Mouse (Mus musculus): ENCODE data around the gene Shisa7. TPM values are rescaled to one million over a fixed set of nuclear protein-coding genes. Genes with fewer than 3 reads are reported as not detected.
"Not testable (repeated sequence)": the region's sequence is repeated elsewhere in the genome, so short reads cannot be mapped to it uniquely, and the experiment has no call there.

Shisa7 gene
- polyA plus RNA-seq, 1 experiment from 2014 or later: 0.99 TPM

DNA sequence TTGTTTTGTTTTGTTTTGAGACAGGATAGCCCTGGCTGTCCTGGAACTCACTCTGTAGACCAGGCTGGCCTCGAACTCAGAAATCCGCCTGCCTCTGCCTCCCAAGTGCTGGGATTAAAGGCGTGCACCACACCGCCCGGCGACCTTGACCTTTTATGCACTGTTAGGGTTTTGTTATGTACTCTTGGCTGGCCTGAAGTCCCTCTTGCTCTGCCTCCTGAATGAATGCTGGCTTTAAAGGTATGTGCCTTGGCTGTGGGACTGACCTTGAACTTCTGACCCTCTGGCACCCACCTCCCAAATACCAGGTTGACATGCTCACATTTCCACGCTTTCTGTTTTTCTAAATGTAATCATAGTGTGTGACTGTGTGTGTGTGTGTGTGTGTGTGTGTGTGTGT is 23.6 kb downstream of the Shisa7 start:
- not testable (repeated sequence) for ATAC-seq (ENCODE audit: insufficient number of reproducible peaks, low FRiP score, low TSS enrichment, low read depth); H3K36me3 ChIP-seq; H3K4me2 ChIP-seq (replicated peaks); H3K9me3 ChIP-seq (replicated peaks); H3K4me1 ChIP-seq; H3K27me3 ChIP-seq; H3K27ac ChIP-seq (replicated peaks); H3K4me3 ChIP-seq (replicated peaks); H3K9ac ChIP-seq
- WGBS: 87% methylated on average over 7 of the region's 7 CpGs

DNA sequence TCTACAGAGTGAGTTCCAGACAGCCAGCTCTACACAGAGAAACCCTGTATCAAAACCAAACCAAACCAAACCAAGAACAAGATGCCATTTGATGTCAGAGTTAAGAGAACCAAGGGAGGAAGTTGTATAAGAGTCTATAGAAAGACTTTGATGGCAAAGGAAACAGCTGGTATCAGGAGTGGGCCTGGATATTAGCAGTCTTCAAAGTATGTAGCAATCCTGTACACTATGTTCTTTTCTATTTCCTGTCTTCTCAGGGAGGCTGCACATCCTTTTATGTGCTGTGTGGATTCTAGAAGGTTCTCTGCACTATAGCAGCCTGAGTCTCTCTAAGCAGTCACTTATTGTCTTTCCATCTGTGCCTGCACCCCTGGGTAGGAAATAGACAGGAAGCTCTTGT is 27.9 kb downstream of the Shisa7 start:
- ATAC-seq (ENCODE audit: insufficient number of reproducible peaks, low FRiP score, low TSS enrichment, low read depth): no peak
- no peak overlapping the region for H3K4me3 ChIP-seq (replicated peaks)
- H3K9ac ChIP-seq: no peak overlapping the region
- peaks cover 6% of the 10 kb centered on the region; the same call in 1 of the 2 replicates for H3K4me1 ChIP-seq
- H3K9me3 ChIP-seq (replicated peaks): no peaks in the 10 kb centered on the region
- no peaks in the 10 kb centered on the region for H3K27me3 ChIP-seq
- no peaks in the 10 kb centered on the region for H3K36me3 ChIP-seq
- H3K4me2 ChIP-seq (replicated peaks): no peak overlapping the region
- H3K27ac ChIP-seq (replicated peaks): no peak overlapping the region

DNA sequence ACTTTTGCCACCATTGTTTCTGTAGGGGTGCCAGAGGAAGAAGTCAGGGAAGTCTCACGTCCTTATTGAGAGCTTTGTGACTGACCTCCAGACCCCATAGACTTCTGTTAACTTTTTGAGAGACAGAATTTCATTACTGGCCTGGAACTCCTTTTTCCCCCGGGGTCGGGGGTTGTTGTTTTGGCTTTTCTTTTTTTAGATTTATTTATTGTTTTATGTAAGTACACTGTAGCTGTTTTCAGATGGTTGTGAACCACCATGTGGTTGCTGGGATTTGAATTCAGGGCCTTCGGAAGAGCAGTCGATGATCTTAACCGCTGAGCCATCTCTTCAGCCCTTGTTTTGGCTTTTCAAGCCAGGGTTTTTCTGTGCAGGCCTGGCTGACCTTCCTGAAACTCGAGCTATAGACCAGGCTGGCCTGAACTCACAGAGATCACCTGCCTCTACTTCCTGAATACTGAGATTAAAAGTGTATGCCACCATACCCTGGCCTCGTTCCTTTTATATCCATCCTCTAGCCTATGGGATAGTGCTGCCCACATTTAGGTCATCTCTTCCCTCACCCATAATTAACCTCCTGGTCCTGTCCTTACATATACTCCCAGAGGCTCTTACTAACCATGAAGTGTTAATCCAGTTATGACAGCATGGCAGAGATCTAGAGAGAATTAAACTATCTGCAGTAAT is 31.2 kb downstream of the Shisa7 start:
- peaks cover 28% of the 10 kb centered on the region; the same call in 1 of the 2 replicates for H3K36me3 ChIP-seq
- no peaks in the 10 kb centered on the region for H3K9me3 ChIP-seq (replicated peaks)
- 20% methylated on average over 8 of the region's 8 CpGs for WGBS
- ATAC-seq (ENCODE audit: insufficient number of reproducible peaks, low FRiP score, low TSS enrichment, low read depth): no peak
- peak overlapping the region; percentile 98 for H3K4me3 ChIP-seq (replicated peaks)
- H3K9ac ChIP-seq: peak overlapping the region; percentile 39
- H3K4me2 ChIP-seq (replicated peaks): peak overlapping the region; percentile 72
- H3K4me1 ChIP-seq: peaks cover 30% of the 10 kb centered on the region
- peak overlapping the region; percentile 97 for H3K27ac ChIP-seq (replicated peaks)
- H3K27me3 ChIP-seq: no peaks in the 10 kb centered on the region

DNA sequence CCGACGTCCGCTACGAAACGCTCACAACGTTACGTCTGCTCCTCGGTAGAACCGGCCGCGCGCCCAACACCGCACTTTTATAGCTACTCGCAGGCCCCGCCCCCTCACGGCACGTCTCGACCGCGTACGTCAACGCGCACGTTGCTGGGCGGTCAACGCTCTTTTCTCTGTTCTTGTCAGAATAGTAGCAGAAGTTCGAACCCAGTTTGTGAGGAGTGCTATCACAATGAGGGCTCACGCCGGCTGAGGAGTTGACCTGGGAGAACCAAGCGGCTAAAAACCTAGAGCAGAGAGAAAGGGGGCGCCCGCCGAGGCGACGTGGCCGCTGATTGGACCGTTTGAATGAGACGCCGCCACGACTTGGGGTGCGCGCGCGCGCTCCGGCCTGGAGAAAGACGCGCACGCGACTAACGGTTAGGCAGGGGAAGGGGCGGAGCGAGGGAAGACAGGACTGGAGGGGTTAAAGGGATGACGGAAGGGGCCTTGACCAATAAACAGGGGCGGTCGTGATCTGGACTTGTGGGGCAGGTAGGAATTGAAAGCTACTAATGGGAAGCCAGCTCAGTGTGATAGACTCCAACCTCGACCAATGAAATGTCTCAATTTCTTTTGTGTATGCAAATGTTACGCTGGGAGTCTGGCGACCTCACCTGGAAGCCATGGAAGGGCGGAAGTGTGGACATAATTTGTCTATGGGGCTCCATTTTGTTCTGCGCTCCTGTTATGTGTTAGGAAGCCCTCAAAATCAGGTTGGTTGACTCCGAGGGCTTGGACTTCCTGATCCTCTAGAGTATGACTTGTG is 32.0 kb downstream of the Shisa7 start, which contains the start of gene Ube2s:
Ube2s (minus strand) TSS at position 288 of the 802 bp plus-strand sequence.
- Histone ChIP-seq H3K4me3 (replicated peaks) (peak within 1 kb of the TSS; percentile 98), H3K27me3 (no peaks in the 10 kb centered on the region), H3K9me3 (replicated peaks) (no peaks in the 10 kb centered on the region), H3K36me3 (peaks cover 31% of the 10 kb centered on the region), H3K9ac (peak within 1 kb of the TSS; percentile 95), H3K4me2 (replicated peaks) (peak within 1 kb of the TSS; percentile 72), H3K4me1 (peaks cover 30% of the 10 kb centered on the region), H3K27ac (replicated peaks) (peak within 1 kb of the TSS; percentile 97)
- ATAC-seq (ENCODE audit: insufficient number of reproducible peaks, low FRiP score, low TSS enrichment, low read depth): peak; percentile 98
- under 1% methylated on average over 62 of the region's 62 CpGs for WGBS

DNA sequence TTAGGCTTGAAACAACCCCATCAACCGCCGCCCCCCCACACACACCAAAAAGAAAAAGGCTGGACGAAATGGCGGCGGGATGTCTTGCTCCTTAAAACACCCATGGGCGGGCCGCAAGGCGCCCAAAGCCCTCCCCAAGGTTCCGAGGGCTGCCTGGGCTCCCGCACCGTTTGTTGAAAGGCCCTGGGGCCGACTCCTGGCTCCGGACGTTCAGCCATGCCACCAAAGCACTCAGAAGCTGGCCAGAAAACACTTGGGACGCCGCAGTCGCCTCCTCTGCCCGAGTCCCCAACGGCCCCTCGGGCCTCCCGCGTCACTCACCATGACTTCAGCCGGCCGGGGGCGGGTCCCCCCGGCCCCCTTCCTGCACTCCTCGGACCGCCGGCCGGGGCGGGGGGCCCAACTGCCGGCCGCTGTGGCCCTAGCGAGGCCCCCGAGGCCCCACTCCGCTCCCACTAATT is 32.6 kb downstream of the Shisa7 start:
- Histone ChIP-seq H3K4me3 (replicated peaks) (peak overlapping the region; percentile 98), H3K27ac (replicated peaks) (peak overlapping the region; percentile 97), H3K36me3 (peaks cover 37% of the 10 kb centered on the region), H3K27me3 (no peaks in the 10 kb centered on the region), H3K4me2 (replicated peaks) (peak overlapping the region; percentile 72), H3K9ac (peak overlapping the region; percentile 95), H3K4me1 (peaks cover 30% of the 10 kb centered on the region), H3K9me3 (replicated peaks) (no peaks in the 10 kb centered on the region)
- no peak; the same call in 1 of the 2 replicates for ATAC-seq (ENCODE audit: insufficient number of reproducible peaks, low FRiP score, low TSS enrichment, low read depth)
- WGBS: 2% methylated on average over 33 of the region's 36 CpGs

DNA sequence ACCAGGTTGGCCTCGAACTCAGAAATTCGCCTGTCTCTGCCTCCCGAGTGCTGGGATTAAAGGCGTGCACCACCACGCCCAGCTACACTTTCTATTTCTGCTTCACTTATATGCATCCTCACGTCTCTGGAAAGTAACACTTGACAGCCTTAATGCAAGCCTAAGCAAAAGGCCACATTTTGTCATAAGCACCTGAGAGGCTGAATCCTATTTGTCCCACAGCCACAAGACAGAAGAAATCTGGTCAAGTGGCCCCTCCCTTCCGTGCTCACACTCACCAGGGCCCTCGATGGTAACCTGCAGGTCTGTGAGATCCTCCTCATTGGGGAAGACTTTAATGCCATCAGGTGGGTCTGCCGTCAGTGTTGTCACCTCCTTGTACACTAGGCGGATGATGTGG is 33.4 kb downstream of the Shisa7 start:
- not testable (repeated sequence) for H3K9me3 ChIP-seq (replicated peaks); H3K27ac ChIP-seq (replicated peaks); H3K27me3 ChIP-seq; ATAC-seq (ENCODE audit: insufficient number of reproducible peaks, low FRiP score, low TSS enrichment, low read depth)
- H3K4me3 ChIP-seq (replicated peaks): peak overlapping the region; percentile 98
- H3K36me3 ChIP-seq: peaks cover 45% of the 10 kb centered on the region
- 30% methylated on average over 10 of the region's 10 CpGs for WGBS
- peak overlapping the region; percentile 72 for H3K4me2 ChIP-seq (replicated peaks)
- peak overlapping the region; percentile 95 for H3K9ac ChIP-seq
- H3K4me1 ChIP-seq: peaks cover 30% of the 10 kb centered on the region

DNA sequence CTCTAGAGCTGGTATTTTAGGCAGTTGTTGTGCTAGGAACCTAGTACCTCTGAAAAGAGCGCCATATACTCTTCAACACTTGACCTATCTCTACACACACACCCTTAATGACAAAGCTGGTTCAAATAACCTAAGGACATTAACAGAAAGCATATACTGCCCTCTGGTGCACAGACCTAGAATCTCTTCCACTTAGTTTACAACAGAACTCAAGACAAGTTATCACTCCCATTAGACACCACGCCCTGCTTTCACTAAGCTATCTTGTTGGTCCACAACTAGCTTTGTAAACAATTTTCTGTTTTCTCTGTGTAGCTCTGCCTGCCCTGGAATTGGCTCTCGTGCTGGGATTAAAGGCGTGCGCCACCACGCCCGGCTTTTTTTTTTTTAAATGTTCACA is 37.8 kb downstream of the Shisa7 start:
- Histone ChIP-seq H3K27ac (replicated peaks) (no peak overlapping the region), H3K9ac (no peak overlapping the region), H3K9me3 (replicated peaks) (no peaks in the 10 kb centered on the region), H3K36me3 (peaks cover 64% of the 10 kb centered on the region), H3K4me2 (replicated peaks) (no peak overlapping the region), H3K4me3 (replicated peaks) (no peak overlapping the region), H3K4me1 (peaks cover 24% of the 10 kb centered on the region), H3K27me3 (no peaks in the 10 kb centered on the region)
- WGBS: 89% methylated on average over 7 of the region's 7 CpGs
- ATAC-seq (ENCODE audit: insufficient number of reproducible peaks, low FRiP score, low TSS enrichment, low read depth): no peak

DNA sequence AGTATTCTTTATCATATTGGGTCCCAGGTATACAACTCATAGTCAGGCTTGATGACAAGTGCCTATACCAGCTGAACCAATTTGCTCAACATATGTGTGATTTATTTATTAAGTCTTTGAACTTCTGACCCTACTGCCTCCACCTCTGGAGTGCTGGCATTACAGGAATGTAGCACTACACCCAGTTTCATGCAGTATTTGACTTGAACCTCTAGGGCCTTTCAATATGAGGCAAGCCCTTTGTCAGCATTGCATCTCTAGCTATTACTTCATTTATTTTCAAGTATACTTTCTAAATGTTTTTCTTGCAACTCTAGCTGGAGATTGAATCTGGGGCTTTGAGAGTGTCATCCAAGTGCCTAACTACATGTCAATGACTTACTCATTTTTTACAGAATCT is 42.2 kb downstream of the Shisa7 start:
- no peak overlapping the region for H3K9ac ChIP-seq
- no peaks in the 10 kb centered on the region for H3K4me1 ChIP-seq
- H3K9me3 ChIP-seq (replicated peaks): no peaks in the 10 kb centered on the region
- ATAC-seq (ENCODE audit: insufficient number of reproducible peaks, low FRiP score, low TSS enrichment, low read depth): no peak
- no peak overlapping the region for H3K27ac ChIP-seq (replicated peaks)
- H3K4me3 ChIP-seq (replicated peaks): no peak overlapping the region
- peaks cover 42% of the 10 kb centered on the region for H3K36me3 ChIP-seq
- no peaks in the 10 kb centered on the region for H3K27me3 ChIP-seq
- no peak overlapping the region for H3K4me2 ChIP-seq (replicated peaks)

DNA sequence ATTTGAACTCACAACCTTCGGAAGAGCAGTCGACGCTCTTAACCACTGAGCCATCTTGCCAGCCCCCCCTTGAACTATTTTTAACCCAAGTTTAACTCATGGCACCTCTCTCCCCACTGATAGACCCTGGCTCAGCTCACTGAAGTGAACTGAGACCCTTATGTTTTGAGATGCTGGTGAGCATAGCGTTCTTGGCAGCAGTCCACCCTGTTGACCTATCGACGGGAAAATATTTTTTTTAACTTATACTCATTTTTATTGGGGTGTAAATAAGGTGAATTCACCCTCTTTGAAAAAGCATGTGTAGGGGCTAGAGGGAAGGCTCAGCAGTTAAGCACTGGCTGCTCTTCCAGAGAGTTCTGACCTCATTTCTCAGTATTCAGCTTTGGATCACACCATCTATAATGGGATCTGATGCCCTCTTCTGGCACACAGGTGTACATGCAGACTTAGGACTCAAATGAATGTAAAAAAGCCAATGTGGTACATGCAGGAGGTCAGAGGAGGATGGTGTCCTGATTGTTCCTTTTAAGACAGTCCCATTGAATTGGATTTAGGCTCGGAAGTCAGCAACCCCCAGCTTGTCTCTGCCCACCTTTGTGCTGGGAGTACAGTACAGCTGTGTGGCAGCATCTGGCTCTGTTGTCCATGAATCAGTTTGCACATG is 48.6 kb downstream of the Shisa7 start:
- Histone ChIP-seq H3K27me3 (no peaks in the 10 kb centered on the region), H3K36me3 (peaks cover 40% of the 10 kb centered on the region), H3K4me3 (replicated peaks) (no peak overlapping the region), H3K4me2 (replicated peaks) (no peak overlapping the region), H3K27ac (replicated peaks) (no peak overlapping the region; the same call in 1 of the 2 replicates), H3K9ac (no peak overlapping the region), H3K4me1 (peaks cover 16% of the 10 kb centered on the region), H3K9me3 (replicated peaks) (no peaks in the 10 kb centered on the region)
- no peak for ATAC-seq (ENCODE audit: insufficient number of reproducible peaks, low FRiP score, low TSS enrichment, low read depth)
- 64% methylated on average over 7 of the region's 7 CpGs for WGBS

DNA sequence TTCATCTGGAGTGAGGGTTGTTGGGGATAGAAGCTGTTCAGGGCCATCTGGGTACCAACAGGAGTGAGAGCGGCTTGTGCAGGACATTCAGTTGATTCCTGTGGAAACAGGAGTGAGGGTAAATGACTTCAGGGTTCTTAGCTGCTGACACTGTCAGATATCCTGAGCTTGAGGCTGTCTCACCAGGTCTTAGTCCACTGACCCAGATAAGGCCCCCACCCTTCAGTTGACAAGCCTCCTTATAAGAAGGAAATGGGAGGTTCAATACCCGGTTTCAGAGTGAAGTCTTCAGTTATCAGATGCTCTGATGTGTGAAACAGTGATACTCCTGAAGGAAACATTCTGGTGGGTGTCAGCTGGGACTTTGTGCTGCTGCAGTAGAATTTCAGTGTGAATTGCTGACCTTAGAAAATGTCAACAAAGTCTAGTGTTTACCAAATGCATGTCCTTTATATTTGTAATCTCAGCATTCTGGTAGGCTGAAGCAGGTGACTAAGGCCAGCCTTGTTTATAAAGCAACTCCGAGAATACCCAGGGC is 49.8 kb downstream of the Shisa7 start:
- 0 out of 2 replicates have a peak overlapping the region, but pooled peaks have one; percentile 9 for H3K9ac ChIP-seq

DNA sequence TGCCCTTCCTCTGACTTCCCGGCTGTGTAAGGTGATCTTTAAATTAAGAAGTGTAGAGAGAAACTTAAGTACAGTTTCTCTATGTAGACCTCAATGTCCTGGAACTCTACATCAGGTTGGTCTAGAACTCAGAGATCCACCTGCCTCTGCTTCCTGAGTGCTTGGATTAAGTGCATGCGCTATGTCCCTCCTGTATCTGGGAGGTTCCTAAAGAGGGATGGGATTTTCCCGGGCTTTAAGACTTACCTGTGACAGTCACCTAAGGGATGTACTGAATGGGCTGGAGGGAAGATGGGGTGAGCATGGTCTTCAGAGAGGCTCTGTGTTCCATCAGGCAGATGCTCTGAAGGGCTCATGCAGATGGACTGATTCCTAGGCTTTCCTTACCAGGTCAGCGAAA is 50.8 kb downstream of the Shisa7 start:
- H3K4me1 ChIP-seq: peaks cover 22% of the 10 kb centered on the region
- peaks cover 40% of the 10 kb centered on the region for H3K36me3 ChIP-seq
- peak overlapping the region; percentile 87 for H3K4me3 ChIP-seq (replicated peaks)
- peak overlapping the region; percentile 65 for H3K4me2 ChIP-seq (replicated peaks)
- H3K9me3 ChIP-seq (replicated peaks): no peaks in the 10 kb centered on the region
- no peak for ATAC-seq (ENCODE audit: insufficient number of reproducible peaks, low FRiP score, low TSS enrichment, low read depth)
- 35% methylated on average over 4 of the region's 4 CpGs for WGBS
- peaks cover 10% of the 10 kb centered on the region; the same call in 1 of the 2 replicates for H3K27me3 ChIP-seq
- H3K9ac ChIP-seq: peak overlapping the region; percentile 93
- peak overlapping the region; percentile 97; the same call in 1 of the 2 replicates for H3K27ac ChIP-seq (replicated peaks)

More for the DNA sequence above, 49.8 kb downstream of the Shisa7 start:
- Histone ChIP-seq H3K4me2 (replicated peaks) (peak overlapping the region; percentile 65; the same call in 1 of the 2 replicates), H3K4me1 (peaks cover 16% of the 10 kb centered on the region), H3K4me3 (replicated peaks) (0 out of 2 replicates have a peak overlapping the region, but pooled peaks have one; percentile 87), H3K27ac (replicated peaks) (no peak overlapping the region), H3K36me3 (peaks cover 40% of the 10 kb centered on the region), H3K9me3 (replicated peaks) (no peaks in the 10 kb centered on the region), H3K27me3 (0 out of 2 replicates have a peak, but pooled peaks cover 4% of the 10 kb centered on the region)
- WGBS: 83% methylated on average over 3 of the region's 3 CpGs
- no peak for ATAC-seq (ENCODE audit: insufficient number of reproducible peaks, low FRiP score, low TSS enrichment, low read depth)
